Mouse (Mus musculus): ENCODE results near the gene Fbxw5.

Gene Fbxw5

GRCm38 (mm10) chr2:25500576-25501405 is at the start of gene Fbxw5:
Gene Fbxw5, plus strand, starts transcription at chr2:25500750.
- DNase-seq: peak; percentile 90

GRCm38 (mm10) chr2:25450853-25451647 is 49.5 kb upstream of the Fbxw5 start:
- DNase-seq: no peak

DNA sequence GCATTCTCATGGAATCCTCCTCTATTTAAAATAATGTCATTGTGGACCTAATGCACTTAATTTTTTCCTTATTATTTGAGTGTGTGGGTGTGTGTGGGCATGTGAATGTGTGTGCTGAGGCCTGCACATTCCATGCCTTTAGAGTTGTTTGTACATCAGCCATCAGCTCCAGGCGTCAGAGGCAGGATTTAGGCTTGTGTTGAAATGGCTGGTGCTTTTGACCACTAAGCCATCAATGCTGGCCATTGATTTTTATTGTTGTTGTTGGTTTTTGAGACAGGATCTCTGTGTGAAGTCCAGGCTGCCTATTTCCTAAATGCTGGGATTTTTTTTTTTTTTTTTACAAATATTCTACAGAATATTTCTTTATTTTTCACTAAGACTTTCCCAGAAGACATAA is 47.6 kb upstream of the Fbxw5 start:
- no peak for DNase-seq

DNA sequence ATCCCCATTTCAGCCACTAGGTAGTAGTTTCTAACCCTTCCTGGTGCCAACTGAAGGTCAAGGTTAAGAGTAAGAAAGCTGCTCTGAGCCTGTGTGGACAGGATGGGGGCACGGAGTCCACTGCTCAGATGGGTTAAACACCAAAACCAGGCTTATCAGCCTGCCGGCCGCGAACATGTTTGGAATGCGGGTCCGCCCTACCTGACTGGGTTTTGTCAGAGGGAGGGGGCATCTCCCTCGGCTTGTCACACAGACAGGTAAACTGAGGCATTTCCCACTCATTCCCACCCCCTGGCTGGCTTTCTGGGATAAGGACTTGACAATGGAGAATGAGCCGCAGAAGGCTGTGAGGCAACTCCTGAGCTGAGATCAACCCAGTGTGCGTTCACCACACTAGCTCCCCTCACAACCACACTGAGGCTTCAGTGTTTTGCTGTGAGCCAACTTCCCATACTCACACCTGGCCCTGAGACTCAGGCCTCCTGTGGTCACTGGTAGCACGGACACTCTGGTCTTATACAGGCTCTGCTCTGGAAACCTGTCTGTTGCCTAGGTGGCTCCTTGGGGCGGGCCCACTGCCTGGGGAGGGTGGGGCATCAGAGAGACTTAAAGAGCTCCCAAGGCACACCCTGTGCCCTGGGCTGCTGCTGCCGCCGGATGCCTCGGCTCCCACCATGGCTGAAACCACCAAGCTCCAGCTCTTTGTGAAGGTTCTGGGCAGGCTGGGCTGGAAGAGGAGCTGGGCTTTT is 44.2 kb upstream of the Fbxw5 start, which contains the start of gene Clic3:
Gene Clic3, plus strand, starts transcription at position 634 of the 749 bp plus-strand sequence.
- no peak for DNase-seq

DNA sequence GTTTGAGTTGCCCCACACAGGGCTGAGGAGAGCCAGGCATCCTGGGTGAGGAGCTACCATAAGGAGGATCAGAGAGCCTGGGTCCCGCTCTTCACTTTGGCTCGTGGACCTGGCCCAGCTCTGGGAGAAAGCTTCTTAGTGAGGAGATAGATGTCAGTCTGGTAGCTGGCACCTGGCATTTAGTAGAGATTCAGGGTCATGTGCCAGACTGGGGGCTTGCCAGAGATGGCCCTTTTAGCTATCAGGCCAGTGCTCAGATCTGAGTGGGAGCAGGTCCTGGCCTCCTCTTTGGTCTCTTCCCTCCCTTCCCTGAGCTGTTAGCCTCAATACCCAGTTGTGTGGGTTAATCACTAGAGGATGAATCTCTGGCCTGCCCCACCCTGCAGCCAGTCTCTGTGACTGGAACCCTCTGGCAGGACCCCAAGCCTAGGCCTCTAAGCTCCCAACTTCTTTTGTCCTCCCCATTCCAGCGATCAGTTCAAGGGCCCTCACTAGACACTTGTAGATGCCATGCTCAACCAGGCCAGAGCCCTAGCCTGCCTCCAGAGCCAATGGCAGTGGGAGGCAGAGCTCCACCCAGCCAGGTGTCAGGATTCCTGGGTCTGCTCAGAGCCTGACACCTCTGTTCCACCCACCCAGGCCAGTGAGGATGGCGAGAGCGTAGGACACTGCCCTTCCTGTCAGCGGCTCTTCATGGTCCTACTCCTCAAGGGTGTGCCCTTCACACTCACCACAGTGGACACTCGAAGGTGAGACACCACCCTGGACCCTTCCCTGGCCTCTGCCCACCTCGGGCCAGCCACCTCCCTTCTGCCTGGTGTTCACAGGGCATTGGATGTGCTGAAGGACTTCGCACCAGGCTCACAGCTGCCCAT is 43.3 kb upstream of the Fbxw5 start:
- DNase-seq: peak; percentile 73

- DNase-seq: peak; percentile 70
Measured at GRCm38 (mm10) chr2:25458911-25459310, 41.6 kb upstream of the Fbxw5 start.

DNA sequence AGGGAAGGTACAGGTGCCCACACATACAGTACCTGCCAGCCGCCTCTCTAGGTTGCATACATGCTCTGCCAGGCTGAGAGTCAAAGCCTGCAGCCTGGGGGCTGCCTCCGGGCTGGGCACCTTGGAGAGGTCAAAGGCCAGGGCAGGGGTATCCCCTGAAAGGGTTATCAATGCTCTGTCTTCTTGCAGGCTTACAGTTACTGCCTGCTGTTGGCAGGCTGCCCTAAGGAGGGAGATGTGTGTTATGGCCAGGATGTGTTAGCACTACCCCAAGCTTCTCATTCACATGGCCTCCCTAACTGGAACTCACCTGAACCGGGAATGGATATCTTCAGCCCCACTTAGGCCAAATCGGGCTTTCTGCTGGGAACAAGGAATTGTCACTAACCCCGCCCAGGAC is 40.4 kb upstream of the Fbxw5 start:
- peak; percentile 81 for DNase-seq

DNA sequence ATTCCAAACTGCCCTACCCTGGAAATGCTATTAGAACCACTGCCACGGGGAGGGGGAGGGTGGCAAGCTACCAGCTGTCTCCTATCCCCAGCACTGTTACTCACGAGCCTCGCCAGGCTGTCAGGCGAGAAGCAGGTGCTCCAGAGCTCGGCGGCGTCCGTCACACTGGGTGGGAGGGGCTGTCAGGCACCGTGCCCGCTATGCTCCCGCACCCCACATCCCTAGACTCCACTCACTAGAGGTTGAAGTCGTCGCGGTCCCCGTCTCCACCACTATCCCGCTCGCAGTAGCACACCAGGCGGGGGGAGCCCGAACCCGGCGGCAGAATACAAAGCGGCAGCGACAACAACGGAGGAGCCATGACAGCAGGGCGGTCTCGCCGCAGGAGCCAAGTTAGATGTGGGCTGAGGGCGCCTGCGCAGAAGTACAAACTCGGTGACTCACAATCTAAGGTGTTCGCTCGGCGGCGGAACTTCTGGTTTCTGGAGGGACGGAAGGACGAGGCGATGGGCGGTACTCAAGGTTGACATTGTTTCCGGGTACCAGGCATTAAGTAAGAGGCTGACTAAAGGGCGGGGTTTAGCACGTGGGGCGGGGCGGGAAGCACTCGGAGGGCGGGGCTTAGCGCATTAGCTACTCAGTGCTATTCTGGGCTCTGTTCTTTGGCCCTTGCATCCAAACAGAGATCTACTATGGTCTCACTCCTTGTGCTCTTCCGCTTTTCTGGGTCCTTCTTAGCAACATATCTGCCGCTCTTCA is 39.8 kb upstream of the Fbxw5 start, which contains the start of gene Paxx:
Gene Paxx, minus strand, starts transcription at position 544 of the 759 bp plus-strand sequence.
- peak; percentile 97 for DNase-seq

GRCm38 (mm10) chr2:25461407-25461806 is 39.1 kb upstream of the Fbxw5 start:
- DNase-seq: no peak

DNA sequence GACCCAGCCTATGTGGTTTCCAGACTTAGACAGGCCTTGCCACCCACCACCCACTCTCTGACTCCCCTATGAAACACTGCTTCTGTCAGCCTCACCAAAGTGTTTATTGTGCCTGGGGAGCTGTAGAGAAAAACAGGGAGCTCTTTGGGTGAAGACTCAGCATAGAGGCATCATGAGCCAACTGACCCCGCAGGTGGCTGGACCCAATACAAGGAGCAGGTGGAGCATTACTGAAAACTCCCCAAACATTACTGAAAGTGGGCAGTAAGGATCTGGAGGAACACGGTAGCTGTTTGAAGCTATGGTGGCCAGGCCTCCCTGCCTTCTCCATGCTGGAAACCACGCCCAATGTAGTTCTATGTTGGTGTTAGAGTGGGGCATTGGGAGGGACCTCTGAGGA is 36.9 kb upstream of the Fbxw5 start:
- peak; percentile 76 for DNase-seq

- DNase-seq: no peak
Measured at GRCm38 (mm10) chr2:25465256-25465655, 35.3 kb upstream of the Fbxw5 start.

DNA sequence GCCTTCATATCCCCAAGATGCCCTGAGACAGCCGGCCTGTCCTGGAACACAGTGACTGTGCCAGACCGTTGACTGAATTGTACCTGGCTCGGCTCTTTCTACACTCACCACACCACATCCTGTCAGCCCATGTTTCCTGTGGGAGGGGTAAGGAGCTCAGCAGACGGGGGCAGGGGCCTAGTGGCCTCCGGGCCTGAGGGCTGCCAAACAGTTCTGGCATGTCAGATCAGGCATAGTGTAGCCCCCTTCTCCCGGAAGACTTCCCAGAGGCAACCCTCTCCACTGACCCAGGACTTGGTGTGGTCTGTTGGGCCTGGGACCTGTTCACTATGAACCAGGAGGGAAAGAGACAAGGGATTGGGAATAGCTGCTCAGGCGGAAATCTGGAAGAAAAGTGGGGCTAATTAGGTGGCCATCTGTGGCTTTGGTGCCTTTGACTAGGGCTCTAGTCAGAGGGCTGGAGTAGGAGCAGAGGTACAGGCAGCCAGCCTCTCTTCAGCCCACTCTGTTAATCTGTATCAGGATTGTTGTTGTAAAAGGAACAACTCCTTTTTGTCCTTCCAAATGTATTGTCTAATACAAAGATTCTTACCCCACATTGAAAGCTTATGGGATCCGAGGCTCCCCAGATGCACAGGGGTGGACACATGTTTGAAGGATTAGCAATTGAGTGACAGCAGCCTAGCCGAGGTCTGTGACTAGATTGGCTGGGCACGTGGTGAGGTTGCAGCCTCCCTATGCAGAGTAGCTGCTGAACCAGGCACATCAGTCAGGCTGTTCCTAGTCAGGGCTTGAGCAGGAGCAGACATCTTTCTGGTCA is 34.5 kb upstream of the Fbxw5 start:
- peak; percentile 68 for DNase-seq

DNA sequence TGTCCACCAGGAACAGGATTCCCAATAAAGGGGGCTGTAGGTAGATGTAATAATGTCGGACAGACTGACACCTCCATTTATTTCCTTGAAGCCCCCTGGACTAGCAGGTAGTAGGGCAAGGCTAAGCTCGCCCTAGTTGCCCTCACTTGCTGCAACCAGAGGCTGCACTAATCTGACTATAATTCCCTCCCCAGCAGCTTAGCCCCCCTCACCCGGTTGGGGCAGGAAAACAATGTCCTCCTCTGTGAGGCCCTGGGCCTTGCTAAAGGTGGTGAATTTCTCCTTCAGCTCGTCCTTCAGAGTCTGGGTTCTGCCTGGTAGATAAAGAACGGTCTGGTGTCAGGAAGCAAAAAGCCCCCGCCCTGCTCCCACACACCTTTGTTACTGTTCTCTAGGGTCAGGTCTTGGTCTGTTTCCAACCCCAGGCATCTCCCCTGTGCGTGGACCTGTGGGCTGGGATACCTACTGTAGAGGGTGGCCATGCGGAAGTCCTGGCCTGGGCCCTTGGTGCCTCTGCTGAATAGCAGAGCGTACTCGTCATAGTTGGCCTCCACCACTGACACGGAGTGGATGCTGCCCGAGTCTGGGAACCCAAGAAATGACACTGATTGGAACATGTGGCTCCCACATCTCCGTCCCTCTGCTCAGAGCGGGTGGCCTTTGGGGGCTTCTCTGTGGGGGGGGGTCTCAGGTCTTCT is 32.8 kb upstream of the Fbxw5 start:
- DNase-seq: no peak

GRCm38 (mm10) chr2:25468962-25469915 is 31.3 kb upstream of the Fbxw5 start:
- peak; percentile 81 for DNase-seq

- DNase-seq: peak; percentile 53
Measured at GRCm38 (mm10) chr2:25469969-25470368, 30.6 kb upstream of the Fbxw5 start, which contains the start of gene Ptgds. Gene Ptgds, minus strand, starts transcription at chr2:25470046.

DNA sequence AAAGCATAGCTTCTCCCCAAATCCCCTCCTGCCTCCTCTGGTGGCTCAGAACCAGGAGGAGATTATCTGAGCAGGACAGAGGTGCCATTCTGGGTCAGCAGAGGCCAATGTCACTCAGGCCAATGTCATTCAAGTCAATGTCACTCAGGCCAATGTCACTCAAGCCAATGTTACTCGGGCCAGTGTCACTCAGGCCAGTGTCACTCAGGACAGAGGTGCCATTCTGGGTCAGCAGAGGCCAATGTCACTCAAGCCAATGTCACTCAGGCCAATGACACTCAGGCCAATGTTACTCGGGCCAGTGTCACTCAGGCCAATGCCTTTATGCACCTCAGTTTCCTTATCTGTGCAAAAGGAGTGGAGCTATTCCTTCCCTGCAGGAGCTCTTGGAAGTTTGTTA is 28.0 kb upstream of the Fbxw5 start:
- DNase-seq: no peak

GRCm38 (mm10) chr2:25477541-25477940 is 23.0 kb upstream of the Fbxw5 start:
- peak; percentile 66 for DNase-seq

DNA sequence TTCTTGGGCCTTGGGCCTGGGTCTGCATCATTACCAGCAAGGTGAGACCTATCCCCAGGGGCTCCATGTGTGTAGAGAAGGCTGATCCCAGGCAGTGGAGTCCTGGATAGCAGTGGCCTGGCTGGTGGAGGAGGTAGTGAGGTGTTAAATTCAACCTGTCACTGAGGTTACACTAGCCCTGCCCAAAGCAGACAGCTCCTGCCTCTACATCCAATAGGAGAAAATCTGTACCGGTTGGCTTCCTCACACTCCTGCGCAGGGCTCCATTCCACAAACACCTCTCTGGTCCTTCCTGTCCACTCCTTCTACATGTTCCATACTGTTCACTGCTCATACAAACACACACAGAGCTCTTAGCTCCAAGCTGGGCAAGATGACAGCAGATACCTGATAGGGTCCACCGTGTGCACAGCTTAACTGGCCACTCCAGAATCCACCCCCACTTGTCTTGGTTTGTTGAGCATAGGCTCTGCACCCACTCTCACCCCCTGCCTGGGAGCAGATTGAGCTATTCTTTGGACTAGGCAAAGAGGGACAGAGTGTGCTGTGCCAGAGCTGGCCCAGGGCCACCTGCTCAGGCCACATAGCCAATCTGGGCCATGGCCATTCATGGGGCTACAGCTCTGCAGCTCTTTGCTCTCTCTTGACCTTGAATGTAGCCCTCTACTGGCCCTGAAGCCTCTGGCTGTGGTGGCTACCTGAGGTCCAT is 22.4 kb upstream of the Fbxw5 start:
- DNase-seq: peak; percentile 99
